ENCODE assay signal across 22 mouse cellular contexts in the genomic region with DNA sequence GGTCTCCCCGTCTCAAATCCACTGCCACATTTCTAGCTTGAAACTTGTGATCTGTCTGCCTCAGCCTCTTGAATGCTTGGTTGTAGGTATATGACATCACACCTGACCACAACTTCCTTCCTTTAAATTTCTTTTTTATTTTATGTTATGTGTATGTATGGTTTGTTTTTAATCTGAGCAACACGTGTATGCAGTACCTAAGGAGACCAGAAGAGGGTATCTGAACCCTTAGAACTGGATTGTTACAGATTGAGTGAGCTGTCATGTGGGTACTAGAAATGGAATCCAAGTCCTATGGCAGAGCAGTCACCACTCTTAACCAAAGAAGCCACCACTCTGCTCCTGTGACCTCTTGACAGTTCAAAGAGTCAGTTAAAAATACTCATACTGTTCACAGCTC.
A peak's percentile ranks its signal among the peaks of the same experiment; 100 is the strongest.
DNase-seq lines count a peak whose midpoint lies in the region; ATAC-seq and TF ChIP-seq lines count a peak whose summit lies in the region.
"Had no signal": no experiment of that assay in that cellular context is flagged by ENCODE, and none has a peak within 500 bp of the region (broad histone marks: within the 10 kb centered on the region; RNA-seq: fewer than 3 reads in every experiment).

No protein-coding gene starts in this region.

- H3K4me1 ChIP-seq in intestine, postnatal 0 days (replicated peaks; ENCODE audit: control insufficient read depth, insufficient read depth, low read length) = no peaks in the 10 kb centered on the region
- H3K4me1 ChIP-seq in intestine, embryonic 16.5 days (ENCODE audit: control insufficient read depth, insufficient read depth, low read length) = no peaks in the 10 kb centered on the region
- no peaks in the 10 kb centered on the region for H3K4me1 ChIP-seq in E14TG2a.4 (replicated peaks; ENCODE audit: low read depth, low read length)
- H3K4me1 ChIP-seq in limb, embryonic 10.5 days = no peaks in the 10 kb centered on the region
- H3K4me1 ChIP-seq in neural tube, embryonic 15.5 days = no peaks in the 10 kb centered on the region
- H3K4me1 ChIP-seq: kidney, embryonic 15.5 days had no signal

- no peaks in the 10 kb centered on the region for H3K36me3 ChIP-seq in intestine, postnatal 0 days (ENCODE audit: control insufficient read depth, insufficient read depth)
- H3K36me3 ChIP-seq in intestine, embryonic 16.5 days (ENCODE audit: control insufficient read depth, insufficient read depth, low read length) = no peaks in the 10 kb centered on the region
- no peaks in the 10 kb centered on the region for H3K36me3 ChIP-seq in E14TG2a.4 (ENCODE audit: insufficient read depth, low read length)
- H3K36me3 ChIP-seq in limb, embryonic 10.5 days = no peaks in the 10 kb centered on the region
- no peaks in the 10 kb centered on the region for H3K36me3 ChIP-seq in neural tube, embryonic 15.5 days
- H3K36me3 ChIP-seq: forebrain, embryonic 12.5 days; kidney, embryonic 15.5 days had no signal

- H3K4me3 ChIP-seq in intestine, postnatal 0 days (ENCODE audit: low read depth, low read length) = no peak overlapping the region
- no peak overlapping the region for H3K4me3 ChIP-seq in intestine, embryonic 16.5 days (ENCODE audit: low read length)
- no peak overlapping the region for H3K4me3 ChIP-seq in E14TG2a.4 (replicated peaks; ENCODE audit: low read length)
- H3K4me3 ChIP-seq in limb, embryonic 10.5 days = no peak overlapping the region
- no peak overlapping the region for H3K4me3 ChIP-seq in neural tube, embryonic 15.5 days (replicated peaks)
- H3K4me3 ChIP-seq: forebrain, embryonic 12.5 days; kidney, embryonic 15.5 days had no signal

- TF ChIP-seq CTCF in intestine, postnatal 0 days (IDR thresholded peaks at IDR 0.05; ENCODE audit: low read depth) = 0 out of 2 replicates have a peak, but pooled peaks have one; percentile 19
- TF ChIP-seq CTCF in E14TG2a.4 (conservative IDR thresholded peaks at IDR 0.05; ENCODE audit: low read length) = peak; percentile 57

- no peaks in the 10 kb centered on the region for H3K9me3 ChIP-seq in intestine, postnatal 0 days (ENCODE audit: control insufficient read depth)
- H3K9me3 ChIP-seq in intestine, embryonic 16.5 days (ENCODE audit: control insufficient read depth, low read length) = no peaks in the 10 kb centered on the region
- peaks cover 4% of the 10 kb centered on the region; the same call in 1 of the 2 replicates for H3K9me3 ChIP-seq in E14TG2a.4 (ENCODE audit: low read length)
- no peaks in the 10 kb centered on the region for H3K9me3 ChIP-seq in limb, embryonic 10.5 days (replicated peaks)
- no peaks in the 10 kb centered on the region; the same call in 1 of the 2 replicates for H3K9me3 ChIP-seq in neural tube, embryonic 15.5 days (replicated peaks)
- H3K9me3 ChIP-seq: forebrain, embryonic 12.5 days; kidney, embryonic 15.5 days had no signal

- H3K27ac ChIP-seq in intestine, postnatal 0 days (ENCODE audit: low read depth, low read length) = no peak overlapping the region
- no peak overlapping the region for H3K27ac ChIP-seq in intestine, embryonic 16.5 days (ENCODE audit: low read length)
- no peak overlapping the region for H3K27ac ChIP-seq in limb, embryonic 10.5 days
- no peak overlapping the region for H3K27ac ChIP-seq in neural tube, embryonic 15.5 days (replicated peaks)
- H3K27ac ChIP-seq: forebrain, embryonic 12.5 days; kidney, embryonic 15.5 days had no signal

- WGBS in intestine, postnatal 0 days = 81% methylated on average over 2 of the region's 2 CpGs
- WGBS in intestine, embryonic 16.5 days = 76% methylated on average over 2 of the region's 2 CpGs
- WGBS in limb, embryonic 10.5 days = 70% methylated on average over 2 of the region's 2 CpGs
- WGBS in neural tube, embryonic 15.5 days = 87% methylated on average over 2 of the region's 2 CpGs

- peak; percentile 28 for DNase-seq in 3T3-L1 (ENCODE audit: low read depth, low spot score)
- peak; percentile 33 for DNase-seq in ZHBTc4 (ENCODE audit: low read depth, low spot score)
- no peak for DNase-seq in limb, embryonic 10.5 days (ENCODE audit: low spot score)
- DNase-seq in cerebellum, adult 11-12 months = no peak
- DNase-seq: adrenal gland, postnatal 14 days; cerebellum, adult 18-20 months; cerebellum, postnatal 25 days; gastrocnemius, postnatal 36 days; heart, postnatal 10 days; left cerebral cortex, postnatal 4 days; lung, adult 2 months; lung, postnatal 4 days; thymus, postnatal 4 days had no signal

- ATAC-seq in intestine, postnatal 0 days = no peak
- no peak for ATAC-seq in intestine, embryonic 16.5 days
- no peak for ATAC-seq in neural tube, embryonic 15.5 days (ENCODE audit: low FRiP score)
- ATAC-seq: activated CD4-positive, CD25-positive, alpha-beta regulatory T cell, adult 4 months; inflammation-experienced regulatory T-cells, adult 6 months had no signal

- H3K9ac ChIP-seq in intestine, postnatal 0 days (ENCODE audit: low read depth, low read length) = no peak overlapping the region
- H3K9ac ChIP-seq in intestine, embryonic 16.5 days (ENCODE audit: low read depth, low read length) = no peak overlapping the region
- H3K9ac ChIP-seq in neural tube, embryonic 15.5 days (replicated peaks) = no peak overlapping the region
- H3K9ac ChIP-seq: forebrain, embryonic 12.5 days; kidney, embryonic 15.5 days had no signal

- H3K27me3 ChIP-seq in intestine, postnatal 0 days (replicated peaks; ENCODE audit: control insufficient read depth, insufficient read depth, low read length) = no peaks in the 10 kb centered on the region
- no peaks in the 10 kb centered on the region for H3K27me3 ChIP-seq in intestine, embryonic 16.5 days (replicated peaks; ENCODE audit: control insufficient read depth, insufficient read depth, low read length)
- H3K27me3 ChIP-seq in E14TG2a.4 (ENCODE audit: insufficient read depth, low read length) = no peaks in the 10 kb centered on the region
- H3K27me3 ChIP-seq in limb, embryonic 10.5 days (ENCODE audit: low read depth, poor library complexity, severe bottlenecking) = no peaks in the 10 kb centered on the region
- no peaks in the 10 kb centered on the region for H3K27me3 ChIP-seq in neural tube, embryonic 15.5 days (replicated peaks)
- H3K27me3 ChIP-seq: forebrain, embryonic 12.5 days; kidney, embryonic 15.5 days had no signal

- no peak overlapping the region for H3K4me2 ChIP-seq in intestine, postnatal 0 days (replicated peaks; ENCODE audit: low read depth)
- H3K4me2 ChIP-seq in intestine, embryonic 16.5 days (ENCODE audit: low read depth, low read length) = no peak overlapping the region
- no peak overlapping the region for H3K4me2 ChIP-seq in neural tube, embryonic 15.5 days
- H3K4me2 ChIP-seq: forebrain, embryonic 12.5 days; heart, embryonic 11.5 days; kidney, embryonic 15.5 days had no signal

Comparison
In these comparisons a context has a peak if more than half of its experiments do, and no peak if none do; other contexts are left out.
1. DNase-seq: peak in 3T3-L1 (single experiment) and ZHBTc4 (single experiment); none in limb, embryonic 10.5 days (single experiment) and cerebellum, adult 11-12 months (single experiment).